Mouse (Mus musculus) left cerebral cortex, postnatal 14 days (tissue): ENCODE data around the gene Vmn2r11. TPM values are rescaled to one million over a fixed set of nuclear protein-coding genes. Genes with fewer than 3 reads are reported as not detected.
"Not testable (repeated sequence)": the region's sequence is repeated elsewhere in the genome, so short reads cannot be mapped to it uniquely, and the experiment has no call there.

Experiments used
- DNase-seq, 2 experiments: peaks; one replicate each; pipeline ENCODE4 v3.0.0; 2021 to 2022; ENCODE audit warnings: low spot score in 2 of 2, mixed read lengths in 1 of 2
- intact Hi-C: fragments of 180-260 bp; cut with DNase I; formaldehyde crosslinking; loops from one replicate; pipeline ENCODE4 v1.15.1; 2025
- long read RNA-seq, 2 experiments: library from polyadenylated mRNA; stranded (forward); transcript quantifications; one replicate each; pipeline ENCODE4 v2.0.0; 2021
- total RNA-seq, 2 experiments: library from RNA; stranded (reverse); gene quantifications; 2 replicates each; pipeline ENCODE4 v1.2.3; 2021

The Vmn2r11 gene
- total RNA-seq = not detected
- long read RNA-seq, experiment 1 = 0 reads
- long read RNA-seq, experiment 2 = 0 reads

GRCm38 (mm10) chr5:109059469-109059868, at the start of gene Vmn2r11:
Gene Vmn2r11, minus strand, starts transcription at chr5:109059569.
- intact Hi-C loops, DNase-seq: not testable (repeated sequence)

DNA sequence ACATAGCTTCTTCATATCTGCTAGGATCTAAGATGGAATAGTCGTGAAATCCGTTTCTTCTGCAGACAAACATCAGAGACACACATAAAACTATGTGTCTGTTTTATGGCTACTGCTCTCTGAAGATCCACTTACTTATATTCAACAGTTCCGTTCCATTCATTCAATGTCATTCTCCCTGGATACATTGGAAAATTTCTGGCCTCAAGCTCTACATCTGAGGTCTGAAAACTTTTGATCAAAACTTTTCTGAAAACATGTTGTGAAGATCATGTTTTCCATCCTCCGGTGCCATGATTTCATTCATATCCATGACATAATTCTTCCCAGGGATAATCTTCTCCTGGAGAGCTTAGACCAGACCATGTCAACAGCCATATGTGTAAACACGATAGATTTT, 38.5 kb upstream of the Vmn2r11 start, which contains the start of gene Vmn2r12:
Vmn2r12 (minus strand) TSS at position 101 of the 400 bp plus-strand sequence.
- DNase-seq, intact Hi-C loops: not testable (repeated sequence)

GRCm38 (mm10) chr5:109096482-109096881, 37.1 kb upstream of the Vmn2r11 start:
- intact Hi-C loops, DNase-seq: not testable (repeated sequence)

GRCm38 (mm10) chr5:109072016-109072415, 12.6 kb upstream of the Vmn2r11 start:
- DNase-seq, intact Hi-C loops: not testable (repeated sequence)

GRCm38 (mm10) chr5:109055286-109055685, 4.1 kb downstream of the Vmn2r11 start:
- intact Hi-C loops = no loop called here
- DNase-seq = no peak

- DNase-seq = no peak
- intact Hi-C loops = no loop called here
Measured at GRCm38 (mm10) chr5:109032591-109032990, 26.8 kb downstream of the Vmn2r11 start.

- intact Hi-C loops, DNase-seq: not testable (repeated sequence)
Measured at GRCm38 (mm10) chr5:109006427-109006826, 52.9 kb downstream of the Vmn2r11 start, which contains the start of gene Vmn2r10. Gene Vmn2r10, minus strand, starts transcription at chr5:109006527.

Other genes with a start within 250 kb of the Vmn2r11 start
- gene Vmn2r9, start 207.0 kb downstream of the Vmn2r11 start, total RNA-seq = not detected
- not detected for gene Vmn2r10, start 53.0 kb downstream of the Vmn2r11 start, total RNA-seq
- not detected for gene Vmn2r12, start 38.4 kb upstream of the Vmn2r11 start, total RNA-seq
- gene Vmn2r13, start 132.6 kb upstream of the Vmn2r11 start, total RNA-seq = not detected
- not detected for gene Vmn2r14, start 165.1 kb upstream of the Vmn2r11 start, total RNA-seq
- not detected for gene Vmn2r15, start 238.1 kb upstream of the Vmn2r11 start, total RNA-seq